Mouse (Mus musculus) right cerebral cortex, postnatal 4 days (tissue): ENCODE results near the gene Slirp.

ENCODE experiments used
- DNase-seq: peaks from one replicate; pipeline ENCODE4 v3.0.0-alpha.2; 2022

Gene Slirp

DNA sequence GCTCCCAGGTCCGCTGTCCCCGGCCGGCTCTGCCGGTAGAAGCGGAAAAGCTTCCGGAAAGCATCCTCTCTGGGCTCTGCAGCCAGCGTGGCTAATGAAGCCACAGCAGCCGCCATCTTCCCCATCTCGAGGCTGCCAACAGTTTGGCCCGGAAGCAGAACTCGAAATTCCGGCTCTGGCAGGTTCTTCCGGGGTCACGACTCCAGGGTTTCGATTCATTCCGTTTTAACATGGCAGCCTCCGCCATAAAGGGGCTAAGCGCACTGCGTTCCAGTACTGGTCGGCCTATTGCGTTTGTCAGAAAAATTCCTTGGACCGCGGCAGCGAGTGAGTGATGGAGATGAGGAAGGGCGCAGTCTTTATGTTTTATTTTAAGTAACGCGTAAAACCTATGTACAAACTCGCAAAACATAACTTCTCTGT lies at the start of gene Slirp, which contains the start of gene Alkbh1:
Gene Slirp, plus strand, starts transcription at position 197 of the 423 bp plus-strand sequence.
Gene Alkbh1, minus strand, starts transcription at position 318 of the 423 bp plus-strand sequence.
- peak; percentile 89 for DNase-seq

DNA sequence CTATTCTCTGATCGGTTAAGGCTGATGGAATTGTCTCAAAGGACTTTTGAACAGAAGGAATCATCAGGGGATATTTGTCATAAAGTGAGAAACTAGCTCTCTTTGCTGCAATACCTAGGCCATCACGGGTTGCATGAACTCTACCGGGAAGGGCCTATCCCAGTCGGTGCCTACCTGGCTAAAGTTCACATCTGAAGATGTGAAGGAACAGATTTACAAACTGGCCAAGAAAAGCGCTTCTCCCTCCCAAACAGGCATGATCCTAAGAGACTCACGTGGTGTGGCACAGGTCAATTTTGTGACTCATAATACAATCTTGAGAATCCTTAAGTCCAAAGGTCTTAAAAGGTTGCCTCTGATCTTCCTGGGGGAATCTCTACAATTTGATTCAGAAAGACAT lies 49.4 kb upstream of the Slirp start:
- DNase-seq = no peak

DNA sequence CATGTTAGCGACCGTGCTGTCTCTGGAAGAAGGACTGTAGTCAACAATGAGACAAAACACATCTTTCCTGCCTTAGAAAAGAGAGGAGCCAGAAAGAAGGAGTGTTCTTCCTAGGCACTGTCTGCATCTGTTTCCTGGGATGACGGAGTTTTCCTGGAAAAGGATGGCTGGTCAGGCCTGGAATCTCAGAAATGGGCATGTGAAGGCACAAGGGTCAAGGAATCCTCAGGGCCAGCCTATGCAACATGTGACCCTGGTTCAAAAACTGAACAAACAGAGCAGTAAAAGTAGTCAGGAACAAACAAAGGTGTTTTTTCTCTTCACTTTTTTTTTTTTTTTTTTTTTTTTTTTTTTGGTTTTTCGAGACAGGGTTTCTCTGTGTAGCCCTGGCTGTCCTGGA lies 46.6 kb upstream of the Slirp start:
- DNase-seq = no peak

DNA sequence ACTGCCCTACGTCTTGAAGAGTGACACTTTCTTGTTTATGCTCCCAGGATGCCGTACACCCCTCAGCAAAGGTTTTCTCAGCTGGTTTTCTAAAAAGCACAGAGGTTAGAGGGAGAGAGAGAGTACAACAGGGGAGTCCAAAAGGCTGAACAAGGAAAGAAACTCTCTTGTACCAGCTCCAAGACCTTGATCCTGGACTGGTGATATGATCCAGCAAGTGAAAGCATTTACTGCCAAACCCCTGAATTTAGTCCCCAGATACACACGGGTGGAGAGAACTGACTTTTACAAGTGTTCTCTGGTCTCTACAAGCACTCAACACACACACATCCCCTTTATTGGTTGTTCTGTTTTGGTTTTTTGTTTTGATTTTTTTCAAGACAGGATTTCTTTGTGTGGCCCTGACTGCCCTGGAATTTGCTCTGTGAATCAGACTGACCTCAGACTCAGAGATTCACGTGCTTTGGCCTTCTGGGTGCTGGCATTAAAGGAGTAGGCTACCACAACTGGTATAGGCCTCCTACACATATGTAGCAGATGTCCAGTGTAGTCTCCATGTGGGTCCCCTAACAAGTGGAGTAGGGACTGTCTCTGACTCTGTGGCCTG lies 45.8 kb upstream of the Slirp start:
- DNase-seq = no peak

DNA sequence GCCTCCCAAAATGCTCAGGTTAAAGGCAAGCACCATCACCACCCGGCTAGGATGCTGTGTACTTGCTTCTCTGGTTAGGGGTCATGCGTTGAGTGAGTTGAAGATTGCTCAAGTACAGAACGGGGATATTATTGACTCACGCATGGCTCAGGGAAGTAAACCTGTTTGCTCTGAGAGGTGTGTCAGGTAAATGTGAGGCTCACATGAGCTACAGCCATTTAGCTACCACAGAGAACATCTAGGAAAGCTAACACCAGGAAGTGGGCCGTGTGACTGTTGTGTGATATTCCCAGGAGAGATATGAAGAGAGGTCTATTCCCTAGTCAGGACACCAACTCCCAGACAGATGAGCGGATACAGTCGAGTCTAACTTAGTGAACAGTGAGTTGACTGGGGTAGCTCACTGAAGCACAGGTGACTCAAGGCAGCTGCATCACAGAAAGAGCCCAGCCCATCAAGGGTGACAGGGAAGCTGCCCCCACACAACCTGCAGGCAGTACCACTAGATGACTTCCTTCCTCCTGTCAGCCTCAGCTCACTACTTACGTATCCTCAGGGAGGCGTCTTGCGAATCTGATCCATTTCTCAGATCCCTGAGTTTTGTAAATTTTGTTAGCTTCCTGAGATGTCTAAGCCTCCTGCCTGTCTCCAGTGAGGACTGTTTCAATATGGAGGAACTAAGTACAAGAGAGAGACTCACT lies 44.4 kb upstream of the Slirp start:
- DNase-seq = no peak

DNA sequence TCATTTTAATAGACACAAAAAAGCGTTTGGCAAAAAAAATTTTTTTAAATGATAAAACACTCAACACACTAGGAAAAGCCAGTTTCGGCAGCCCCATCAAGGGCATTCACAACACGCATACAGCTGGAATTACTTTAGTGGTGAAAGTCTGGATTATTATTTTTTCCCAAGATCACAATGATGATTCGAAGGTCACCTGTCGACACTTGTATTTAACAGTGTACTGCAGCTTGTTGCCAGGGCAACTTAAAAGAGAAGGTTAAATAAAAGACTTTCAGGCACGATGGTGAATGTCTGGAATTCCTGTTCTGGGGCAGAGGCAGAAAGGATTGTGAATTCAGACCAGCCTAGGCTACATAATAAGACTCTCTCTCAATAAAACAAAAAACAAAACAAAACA lies 41.8 kb upstream of the Slirp start:
- DNase-seq = no peak

DNA sequence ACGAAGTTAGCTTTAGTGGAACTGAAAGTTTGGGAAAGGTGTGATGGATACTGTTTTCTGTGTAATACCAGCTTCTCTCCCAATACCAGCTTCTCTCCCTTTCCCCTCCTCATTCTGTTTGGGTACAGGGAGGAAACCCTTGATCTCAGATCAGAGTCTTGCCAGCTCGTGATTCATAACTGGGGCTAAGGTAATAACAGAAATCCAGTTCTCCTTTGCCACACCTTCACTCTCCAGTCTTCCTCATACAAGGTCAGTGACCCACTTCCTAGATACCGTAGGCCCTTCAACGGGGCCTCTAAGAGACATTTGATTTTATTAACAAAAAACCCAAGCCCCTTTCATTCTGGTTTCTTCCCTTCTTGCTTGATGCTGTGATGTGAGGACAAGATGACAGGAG lies 38.5 kb upstream of the Slirp start:
- DNase-seq = no peak

DNA sequence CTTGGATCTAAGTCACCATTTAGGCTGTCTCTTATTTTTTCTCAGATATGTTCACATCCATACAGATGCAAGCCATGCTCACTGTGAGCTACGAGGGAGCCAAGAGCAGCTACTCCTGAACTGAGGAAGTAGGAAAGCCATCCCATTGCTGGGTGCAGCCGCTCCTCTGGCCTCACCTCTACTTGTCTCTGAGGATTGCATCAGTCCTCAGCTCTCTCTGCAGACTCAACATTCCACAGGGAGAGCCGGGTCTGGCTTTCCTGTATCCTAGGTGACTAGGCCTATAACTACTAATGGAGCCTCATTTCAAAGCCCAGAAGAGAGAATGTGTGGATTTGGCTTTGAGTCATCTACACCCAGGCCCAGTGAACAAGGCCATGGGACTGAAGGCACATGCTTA lies 38.0 kb upstream of the Slirp start:
- no peak for DNase-seq

DNA sequence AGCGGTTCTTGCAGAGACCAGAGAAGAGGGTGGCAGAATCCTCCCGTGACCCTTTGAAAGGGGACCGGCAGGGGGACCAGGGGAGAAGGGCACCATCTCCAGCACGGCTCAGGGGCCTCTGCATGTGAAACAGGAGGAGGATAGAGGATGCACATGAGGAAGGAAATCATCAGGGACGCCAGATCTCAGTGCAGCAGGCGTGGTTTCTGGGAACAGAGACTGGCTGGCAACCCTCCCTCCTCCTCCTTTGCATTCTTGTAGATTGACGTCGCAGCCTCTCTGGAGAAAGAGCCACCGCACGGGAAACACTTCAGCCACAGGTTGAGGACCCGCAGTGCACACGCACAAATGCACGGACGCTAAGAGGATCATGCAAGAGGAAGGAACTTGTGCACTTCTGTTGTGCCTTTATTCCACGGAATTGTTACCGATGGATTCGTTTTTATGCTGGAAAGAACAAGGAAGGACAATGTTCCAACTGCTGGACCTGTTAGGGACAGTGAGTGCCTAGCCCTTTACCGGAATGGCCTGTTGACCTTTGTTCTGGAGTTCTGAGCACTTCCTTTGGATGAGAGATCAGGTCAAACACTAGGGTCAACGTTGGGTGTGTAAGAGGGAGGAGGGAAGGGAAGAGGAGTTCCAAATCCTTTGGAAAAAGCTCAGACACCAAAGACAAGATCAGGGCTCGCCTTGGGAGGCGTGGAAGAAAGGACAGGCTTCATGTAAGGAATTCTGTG lies 35.7 kb upstream of the Slirp start:
- no peak for DNase-seq

DNA sequence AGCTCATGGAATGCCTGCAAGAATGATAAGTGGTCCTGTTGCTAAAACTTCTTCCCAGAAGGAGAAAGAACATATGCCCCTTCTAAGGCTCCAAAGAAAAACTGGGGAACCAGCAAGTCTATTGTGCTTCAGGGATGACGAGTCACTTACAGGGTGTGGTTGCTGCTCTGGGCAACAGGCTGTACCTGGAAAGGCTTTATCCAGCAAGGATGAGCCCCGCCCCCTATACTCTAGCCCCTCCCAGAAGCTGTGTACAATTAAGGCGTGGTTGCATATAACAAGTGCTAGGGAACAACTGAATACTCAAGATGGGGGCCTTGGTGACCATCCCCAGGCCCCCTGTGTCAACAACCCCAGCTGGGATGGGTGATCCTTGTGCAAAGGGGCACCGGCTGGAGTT lies 34.6 kb upstream of the Slirp start:
- DNase-seq = no peak

DNA sequence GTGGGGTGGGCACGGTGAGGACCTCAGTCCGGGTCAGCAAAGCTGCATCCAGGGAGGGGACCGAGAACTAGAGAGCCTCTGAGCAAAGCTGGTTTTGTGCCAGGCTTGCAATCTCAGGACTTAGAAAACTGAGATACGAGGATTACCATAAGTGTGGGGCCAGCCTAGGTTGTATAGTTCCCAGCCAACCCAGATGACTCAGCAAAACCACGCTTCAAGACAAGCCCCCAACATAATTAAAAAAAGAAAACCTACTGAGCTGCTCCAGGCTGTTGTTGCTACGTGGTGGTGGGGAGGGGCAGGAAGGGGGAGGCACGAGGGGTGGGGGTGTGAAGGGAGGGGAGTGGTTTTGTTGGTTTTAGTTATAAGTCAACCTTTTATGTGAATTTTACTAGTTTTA lies 32.7 kb upstream of the Slirp start:
- DNase-seq = no peak

DNA sequence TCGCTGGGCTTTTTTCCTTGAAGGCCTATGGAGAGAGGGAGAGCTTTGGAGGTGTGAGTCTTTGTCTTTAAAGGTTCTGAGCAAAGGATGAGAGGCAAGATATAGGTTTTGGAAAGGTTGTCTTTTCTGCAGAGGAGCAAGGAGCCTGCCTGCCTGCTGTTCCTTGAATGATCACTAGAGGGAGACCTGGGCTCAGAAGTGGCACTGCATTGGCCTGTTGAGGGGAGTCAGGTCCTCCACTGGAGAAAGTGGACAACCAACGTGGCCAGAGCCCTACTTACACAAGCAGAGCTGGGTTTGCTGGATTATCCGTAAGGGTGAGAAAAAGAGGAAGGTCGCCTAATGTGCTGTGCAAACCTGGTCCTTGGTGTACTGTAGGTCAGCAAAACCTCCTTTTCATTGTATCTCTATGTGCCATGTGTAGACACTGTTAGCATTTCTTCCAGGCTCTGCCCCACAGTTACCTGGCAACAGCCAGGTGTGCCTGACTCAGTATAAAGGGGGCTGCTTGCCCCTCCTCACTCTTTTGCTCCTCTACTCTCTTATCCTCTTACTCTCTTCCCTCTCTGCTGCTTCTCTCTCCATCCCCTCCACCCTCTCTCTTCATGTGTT lies 30.4 kb upstream of the Slirp start:
- DNase-seq = peak; percentile 72

DNA sequence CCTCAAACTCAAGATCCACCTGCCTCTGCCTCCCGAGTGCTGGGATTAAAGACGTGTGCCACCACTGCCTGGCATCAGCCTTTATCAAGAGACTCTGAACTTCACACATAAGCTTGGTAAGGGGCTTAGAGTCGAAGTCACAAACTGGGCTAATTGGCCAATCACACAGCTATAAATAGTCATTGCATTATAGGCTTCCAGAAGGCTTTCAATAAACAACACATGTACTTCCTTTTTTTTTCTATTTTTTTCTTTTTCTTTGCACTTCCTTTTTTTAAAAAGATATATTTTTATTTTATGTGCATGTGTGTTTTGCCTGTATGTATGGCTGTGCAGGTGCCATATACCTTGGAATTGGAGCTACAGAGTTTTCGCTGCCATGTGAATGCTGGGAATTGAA lies 28.3 kb upstream of the Slirp start:
- DNase-seq = no peak

DNA sequence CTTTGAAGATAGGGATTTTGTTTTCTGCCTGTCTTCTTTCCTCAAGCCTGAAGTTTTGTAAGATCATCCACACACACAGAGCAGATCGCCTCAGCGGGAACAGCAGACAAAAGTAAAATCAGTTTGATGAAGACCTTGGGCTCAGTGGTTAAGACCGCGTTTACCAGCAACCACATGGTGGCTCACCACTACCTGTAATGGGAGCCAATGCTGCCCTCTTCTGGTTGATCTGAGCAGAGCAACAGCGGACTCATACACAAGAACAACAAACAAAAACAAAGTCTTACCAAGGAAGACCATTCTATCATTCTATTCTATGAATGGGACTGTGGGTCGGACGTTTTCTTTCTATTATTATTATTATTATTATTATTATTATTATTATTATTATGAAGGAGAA lies 27.0 kb upstream of the Slirp start:
- DNase-seq = peak; percentile 37

DNA sequence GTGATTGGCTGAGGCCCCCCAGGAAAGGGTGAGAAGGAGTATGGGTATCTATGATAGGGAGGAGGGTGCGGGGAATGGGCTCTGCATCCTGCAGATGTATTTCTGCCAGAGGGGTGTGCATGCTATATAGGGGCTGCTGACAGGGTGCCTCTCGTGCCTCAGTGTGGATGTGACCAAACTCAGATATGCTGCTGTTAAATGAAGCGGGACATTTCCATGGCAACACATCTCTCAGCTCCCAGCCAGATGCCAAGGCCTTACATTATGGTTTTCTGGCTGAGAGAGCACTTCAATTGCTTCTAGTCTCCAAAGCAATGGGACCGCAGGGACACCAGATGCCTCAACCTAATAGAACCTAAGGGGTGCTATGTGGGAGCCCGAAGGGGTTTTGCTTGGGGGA lies 24.8 kb upstream of the Slirp start:
- peak; percentile 14 for DNase-seq

DNA sequence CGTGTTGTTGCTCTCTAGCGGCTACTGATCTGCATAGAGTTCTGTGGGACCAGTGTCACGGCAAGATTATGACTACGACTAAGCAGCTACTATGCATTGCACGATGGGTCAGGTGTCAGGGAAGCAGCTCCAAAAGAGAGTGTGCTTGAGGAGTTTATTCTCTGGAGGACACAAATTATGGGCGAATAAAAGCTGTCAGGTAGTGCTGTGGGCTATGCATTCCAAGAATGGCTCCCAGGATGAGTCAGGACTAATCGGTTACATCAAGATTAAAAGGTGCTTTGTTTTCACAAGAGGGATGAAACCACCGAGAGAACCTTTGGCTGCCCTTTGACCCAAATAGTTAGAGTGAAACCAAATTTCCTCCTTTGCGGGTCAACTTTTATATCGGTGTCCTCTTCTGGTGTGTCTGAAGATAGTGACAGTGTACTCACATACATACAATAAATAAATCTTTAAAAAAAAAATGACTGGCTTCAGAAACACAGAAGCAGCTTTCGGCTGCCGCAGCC lies 23.7 kb upstream of the Slirp start:
- no peak for DNase-seq

DNA sequence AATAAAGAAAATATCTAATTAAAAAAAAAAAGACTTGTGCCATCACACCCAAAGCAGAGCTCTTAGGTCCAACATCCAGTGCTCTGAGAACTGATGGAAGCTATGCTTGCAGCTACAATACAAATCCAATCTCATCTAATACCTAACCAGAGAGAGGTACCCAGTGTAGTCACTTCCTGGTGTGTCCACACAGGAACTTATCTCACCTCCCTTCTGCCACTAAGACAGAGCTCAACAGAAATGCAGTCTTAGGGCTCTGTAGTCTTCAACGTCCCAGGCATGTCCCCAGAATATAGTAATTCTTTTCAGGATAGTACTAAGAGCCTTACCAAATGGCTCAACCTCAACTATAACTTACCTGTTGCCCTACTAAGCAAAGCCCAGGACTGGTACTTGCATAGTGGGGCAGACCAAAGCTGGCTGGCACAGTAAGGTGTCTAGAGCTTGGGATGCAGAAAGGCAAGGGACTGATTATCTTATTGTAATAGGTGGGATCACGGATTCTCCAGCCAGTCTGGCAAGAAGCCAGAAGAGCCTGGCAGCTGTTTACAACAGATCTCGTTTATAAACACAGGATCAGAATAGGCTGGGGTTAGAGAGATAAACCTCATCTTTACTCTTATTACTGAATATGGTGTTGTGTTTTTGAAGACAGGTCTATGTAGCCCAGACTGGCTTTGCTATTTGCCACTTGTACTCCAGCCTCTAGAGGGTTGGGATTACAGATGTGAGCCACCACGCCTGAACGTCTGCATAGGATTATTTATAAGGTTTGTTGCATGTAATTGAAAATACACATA lies 21.8 kb upstream of the Slirp start:
- DNase-seq = no peak

DNA sequence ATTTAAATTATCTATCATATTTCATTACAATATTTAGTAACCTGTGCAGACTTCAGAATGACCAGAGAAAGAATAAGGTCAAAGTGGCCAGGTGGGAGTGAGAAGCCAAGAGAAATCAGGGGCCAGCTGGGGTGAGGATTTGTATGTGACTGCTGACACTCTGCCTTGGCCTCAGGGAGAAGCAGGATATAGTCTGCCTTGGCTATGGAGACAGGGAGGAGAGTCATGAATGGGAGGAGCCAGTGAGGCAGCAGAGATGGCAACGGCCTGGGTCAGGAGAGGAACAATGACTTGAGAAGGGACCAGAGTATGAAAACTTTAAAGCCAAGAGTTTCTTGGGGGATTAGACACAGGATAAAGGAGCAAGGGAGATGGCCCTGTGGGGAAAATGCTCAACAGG lies 20.0 kb upstream of the Slirp start:
- DNase-seq = no peak

DNA sequence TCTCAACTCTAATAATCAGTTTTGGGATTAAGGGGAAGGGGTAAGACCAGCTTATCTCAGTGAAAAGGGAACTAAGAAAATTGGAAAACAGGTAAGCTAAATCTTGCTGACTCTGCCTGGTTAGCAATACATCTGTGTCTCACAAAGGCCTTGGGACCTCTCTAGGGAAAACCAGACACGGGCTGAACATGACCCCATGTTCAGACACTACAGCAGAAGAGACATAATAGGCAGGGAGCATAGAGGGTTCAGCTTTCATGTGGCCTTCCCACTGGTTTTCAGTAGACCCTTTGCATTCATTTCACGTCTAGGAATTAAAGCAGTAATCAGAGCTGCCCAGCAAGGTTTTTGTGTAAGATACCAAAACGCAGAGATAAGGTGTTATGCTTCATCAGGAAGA lies 19.2 kb upstream of the Slirp start:
- no peak for DNase-seq

DNA sequence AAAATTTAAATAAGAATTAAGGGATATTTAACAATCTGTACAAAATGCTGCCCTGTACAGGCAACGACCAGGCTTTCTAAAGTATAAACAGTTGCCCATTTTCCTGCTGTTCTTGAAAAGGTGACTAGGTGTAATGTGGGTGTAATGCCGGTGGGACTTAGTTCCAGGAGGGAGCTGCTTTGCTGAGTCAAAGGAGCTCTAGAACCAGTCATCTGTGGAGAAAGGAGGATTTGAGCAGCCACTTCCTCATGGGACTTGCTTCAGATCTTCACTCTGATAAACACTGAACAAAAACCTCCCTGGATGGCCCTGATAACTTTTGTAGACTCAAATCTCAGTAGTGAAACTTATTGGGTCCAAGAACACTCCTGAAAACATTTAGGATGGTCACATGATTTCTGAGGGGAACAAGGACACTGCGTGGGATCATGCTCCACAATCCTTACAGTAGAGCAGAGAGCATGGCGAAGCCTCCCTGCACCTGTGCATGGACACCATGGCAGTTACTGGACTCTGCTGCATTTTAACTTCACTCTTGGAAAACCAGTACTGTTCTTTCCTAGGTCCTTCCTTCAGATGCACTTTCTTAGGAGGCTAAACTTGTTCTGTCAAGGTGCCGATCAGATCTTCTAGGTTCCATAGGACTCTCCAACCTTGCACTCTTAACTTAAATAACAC lies 17.2 kb upstream of the Slirp start:
- DNase-seq = no peak

DNA sequence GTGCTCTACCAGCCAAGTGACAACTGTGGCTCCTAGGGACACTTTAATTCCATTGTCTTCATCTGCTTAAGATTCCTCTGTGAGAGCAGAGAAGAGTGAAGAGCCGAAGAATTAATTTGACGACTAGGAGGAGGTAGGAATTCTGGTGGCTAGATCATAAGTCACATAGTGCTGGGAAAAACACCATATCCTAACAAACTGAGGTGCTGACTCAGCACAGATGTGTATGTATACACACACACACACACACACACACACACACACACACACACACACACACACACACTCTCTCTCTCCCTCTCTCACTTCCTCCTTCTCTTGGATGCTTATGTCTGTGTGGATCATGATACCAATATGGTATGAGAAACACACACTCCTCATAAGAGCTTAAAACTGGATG lies 15.4 kb upstream of the Slirp start:
- DNase-seq = no peak

DNA sequence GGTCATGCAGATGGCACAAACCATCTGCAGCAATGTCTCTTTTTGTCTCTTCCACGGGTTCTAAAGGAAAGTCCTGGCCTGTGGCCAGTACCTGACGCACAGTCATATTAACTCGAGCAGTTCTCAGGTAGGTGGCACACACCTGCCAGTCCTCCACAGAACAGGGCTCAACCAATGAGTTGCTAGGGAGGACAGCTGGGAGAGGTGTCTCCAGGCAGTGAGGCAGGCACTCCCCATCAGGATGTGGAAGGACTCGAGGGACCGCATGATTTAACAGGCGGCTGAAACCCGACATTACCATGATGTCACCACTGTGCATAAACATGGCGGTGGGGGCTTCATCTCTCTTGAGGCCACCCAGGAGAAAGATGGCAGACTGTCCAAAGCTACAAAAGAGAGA lies 14.8 kb upstream of the Slirp start:
- no peak for DNase-seq
